Mouse (Mus musculus) retina, postnatal 1 day (tissue): ENCODE measurements at regions not wholly inside any gene's neighbourhood (a gene's known extent, or its start where the extent isn't known, plus 50 kb on each side); places are given as distances from the start of the nearest gene placed in this dataset.
A peak's percentile ranks its signal among the peaks of the same experiment; 100 is the strongest.

Source experiments
- DNase-seq: peaks from one replicate; pipeline ENCODE4 v3.0.0-alpha.2; 2012

GRCm38 (mm10) chr2:75517096-75517495 lies 142.0 kb upstream of the Hnrnpa3 start:
- DNase-seq = no peak

GRCm38 (mm10) chr2:75518607-75519006 lies 140.5 kb upstream of the Hnrnpa3 start:
- no peak for DNase-seq

DNA sequence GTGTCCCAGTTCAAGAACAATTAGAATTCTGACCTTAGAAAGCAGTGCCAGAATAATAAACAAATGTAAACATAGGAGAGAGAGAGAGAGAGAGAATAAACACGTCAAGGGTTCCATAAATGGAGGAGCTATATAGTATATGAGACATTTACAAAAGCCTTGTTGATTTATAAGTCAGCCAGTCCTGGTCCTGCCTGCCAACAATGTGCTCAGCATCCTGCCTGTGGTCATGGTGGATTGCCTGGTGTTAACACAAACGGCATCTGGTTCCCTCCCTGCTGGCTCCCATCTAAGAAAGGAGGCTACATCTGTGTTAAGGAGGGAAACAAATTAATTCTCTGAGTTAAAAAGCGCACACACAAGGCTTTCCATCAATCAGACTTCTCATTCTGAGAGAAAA lies 133.5 kb upstream of the Hnrnpa3 start:
- DNase-seq = no peak

DNA sequence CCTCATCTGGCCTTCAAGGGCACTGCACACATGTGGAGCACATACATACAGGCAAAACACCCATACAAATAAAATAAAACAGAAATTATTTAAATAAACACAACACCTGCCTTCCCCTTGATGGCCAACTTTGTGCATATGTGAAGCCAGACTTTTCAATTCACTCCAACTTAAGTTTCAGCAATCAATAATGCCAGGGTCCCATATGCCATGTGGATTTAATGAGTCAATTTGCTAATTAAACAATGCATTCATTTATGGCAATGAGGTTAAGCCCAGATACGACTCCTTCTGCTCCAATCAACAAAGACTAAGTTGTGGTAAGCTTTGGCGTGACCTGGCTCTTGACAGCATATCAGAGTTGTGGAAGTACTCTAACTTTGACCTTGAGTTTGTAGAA lies 130.4 kb upstream of the Hnrnpa3 start:
- peak; percentile 45 for DNase-seq

- no peak for DNase-seq
Observed at GRCm38 (mm10) chr2:75538114-75538513, 120.9 kb upstream of the Hnrnpa3 start.

- no peak for DNase-seq
Observed at GRCm38 (mm10) chr2:75539726-75540125, 119.3 kb upstream of the Hnrnpa3 start.

DNA sequence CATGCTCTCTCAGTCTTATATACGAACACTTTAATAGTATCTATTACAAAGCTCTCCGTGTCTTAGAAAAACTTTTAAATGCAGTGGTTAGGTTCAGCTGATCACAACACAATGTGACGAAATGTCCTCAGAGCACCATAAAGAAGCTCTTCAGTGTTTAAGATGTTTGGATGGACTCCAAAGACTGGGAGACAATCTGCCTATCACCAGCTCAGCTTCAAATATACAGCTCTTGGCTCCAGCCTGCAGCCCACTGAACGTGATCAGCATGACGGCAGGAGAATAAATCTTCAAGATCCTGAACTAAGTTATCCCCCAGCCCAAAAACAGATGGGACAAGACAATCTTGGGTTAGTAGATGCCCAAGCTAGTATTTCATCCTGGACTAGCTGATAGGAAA lies 116.7 kb upstream of the Hnrnpa3 start:
- DNase-seq = no peak

DNA sequence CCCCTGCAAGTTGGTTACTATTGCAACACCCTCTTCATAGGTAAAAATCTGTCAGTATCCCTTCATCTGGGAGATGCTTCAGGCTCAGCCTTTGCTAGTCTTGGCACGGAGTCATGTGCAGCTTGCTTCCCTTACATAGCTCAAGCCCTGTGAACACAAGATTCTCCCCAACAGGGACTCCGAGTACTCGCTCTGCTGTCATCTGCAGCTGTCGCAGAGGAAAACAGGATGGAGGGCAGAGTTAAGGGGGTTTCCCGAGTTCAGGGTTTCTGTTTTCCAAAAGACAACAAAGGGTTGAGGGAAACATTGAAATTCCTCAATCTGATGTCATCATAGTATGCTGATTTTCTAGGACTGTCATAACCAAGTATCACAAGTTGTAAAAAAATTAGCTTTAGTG lies 116.3 kb upstream of the Hnrnpa3 start:
- no peak for DNase-seq

DNA sequence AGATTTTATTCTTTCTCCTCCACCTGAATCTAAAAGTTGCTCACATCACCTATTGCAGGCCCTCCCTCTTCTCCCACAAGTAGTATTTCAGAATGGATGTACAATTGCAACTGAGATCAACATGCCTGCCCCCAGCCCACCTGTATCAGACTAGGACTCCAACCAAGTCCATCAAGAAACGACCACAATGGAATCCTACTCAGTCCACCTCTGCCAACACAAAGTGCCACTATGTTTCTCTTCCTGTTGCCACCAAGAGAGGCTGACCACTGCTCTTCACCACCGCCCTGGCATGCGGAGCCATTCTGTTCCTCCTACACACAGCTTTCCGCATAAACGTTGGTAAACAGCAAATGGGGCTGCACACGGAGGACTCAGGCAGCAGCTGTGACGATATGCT lies 113.1 kb upstream of the Hnrnpa3 start:
- DNase-seq = no peak

DNA sequence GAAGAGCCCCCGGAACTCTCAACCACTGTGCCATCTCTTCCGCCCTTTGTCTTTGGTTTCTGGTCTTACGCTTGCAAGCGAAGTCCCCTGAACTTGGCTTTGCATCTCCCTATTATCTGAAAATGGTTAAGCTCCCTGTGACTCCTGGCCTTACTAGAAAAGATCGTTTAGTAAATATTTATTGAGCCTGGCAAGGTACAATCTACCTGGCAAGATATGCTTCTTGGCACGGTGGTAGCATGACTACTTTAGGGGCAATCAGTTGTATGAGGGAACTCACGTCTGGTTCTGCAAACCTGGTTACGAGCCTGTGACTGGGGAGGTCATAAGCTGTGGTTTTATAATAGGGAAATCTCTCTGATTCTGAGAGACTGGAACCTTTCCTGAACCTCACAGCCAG lies 103.4 kb upstream of the Hnrnpa3 start:
- DNase-seq = no peak

DNA sequence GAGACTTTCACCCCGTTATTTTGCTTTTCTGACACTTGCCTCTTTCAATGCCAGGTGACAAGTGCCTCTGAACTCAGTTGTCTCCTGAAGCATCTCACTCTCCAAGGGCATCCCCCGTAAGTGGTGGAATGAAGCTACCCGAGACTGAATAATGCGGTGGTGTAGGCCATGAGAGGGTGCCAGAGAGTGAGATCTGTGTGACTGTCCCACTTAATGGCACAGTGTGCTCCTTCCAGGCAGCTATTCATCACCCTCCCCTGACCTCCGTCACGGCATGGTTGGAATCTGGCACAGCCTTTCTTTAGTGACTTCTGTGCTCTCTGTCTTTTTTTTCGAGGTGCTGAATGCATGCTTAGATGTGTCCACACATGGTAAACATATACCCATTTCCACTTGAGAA lies 102.3 kb upstream of the Hnrnpa3 start:
- DNase-seq = peak; percentile 61

GRCm38 (mm10) chr2:75557392-75557791 lies 101.7 kb upstream of the Hnrnpa3 start:
- DNase-seq = peak; percentile 68

GRCm38 (mm10) chr2:75559920-75560319 lies 99.1 kb upstream of the Hnrnpa3 start:
- DNase-seq = peak; percentile 46

GRCm38 (mm10) chr2:75563253-75563913 lies 95.7 kb upstream of the Hnrnpa3 start:
- DNase-seq = no peak

- DNase-seq = peak; percentile 41
Observed at GRCm38 (mm10) chr2:75564809-75565208, 94.3 kb upstream of the Hnrnpa3 start.

- no peak for DNase-seq
Observed at GRCm38 (mm10) chr2:75567131-75567530, 91.9 kb upstream of the Hnrnpa3 start.

DNA sequence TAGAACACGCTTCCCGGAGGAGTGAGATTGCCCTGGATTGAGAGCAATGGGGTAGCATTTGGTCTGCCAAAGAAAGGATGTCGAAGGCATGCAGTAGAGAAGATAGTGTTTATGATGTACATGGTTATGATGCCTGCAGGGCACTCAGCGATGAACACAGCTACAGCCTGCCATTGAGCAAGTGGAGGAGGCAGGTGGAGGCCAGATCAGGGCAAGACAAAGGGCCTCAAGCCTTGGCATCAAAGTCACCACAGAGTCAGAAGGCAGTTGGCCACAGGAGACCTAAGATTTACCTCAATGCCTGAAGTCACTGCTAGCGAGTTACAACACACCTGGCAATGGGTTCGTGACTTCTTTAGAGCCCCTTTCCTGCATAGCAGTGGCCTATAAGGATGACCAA lies 89.3 kb upstream of the Hnrnpa3 start:
- no peak for DNase-seq

DNA sequence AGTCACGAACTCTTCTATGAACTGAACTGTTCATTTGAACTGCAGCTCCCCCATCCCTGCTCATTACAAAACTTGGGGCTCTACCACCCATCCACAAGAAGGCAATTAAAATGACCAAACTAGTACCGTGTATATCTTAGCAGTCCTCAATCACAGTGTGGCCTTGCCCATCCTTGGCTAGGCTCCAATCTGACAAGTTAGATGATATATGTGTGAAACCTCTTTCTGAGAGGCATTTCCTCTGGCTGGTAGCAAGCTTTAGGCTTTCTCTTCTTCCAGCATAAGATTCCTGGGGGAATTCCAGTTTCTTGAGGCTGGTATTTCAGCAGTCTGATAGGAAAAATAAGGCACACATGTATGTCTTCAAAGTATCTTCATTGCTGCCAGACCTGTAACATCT lies 88.8 kb upstream of the Hnrnpa3 start:
- no peak for DNase-seq

GRCm38 (mm10) chr2:75584975-75585374 lies 74.1 kb upstream of the Hnrnpa3 start:
- peak; percentile 69 for DNase-seq

DNA sequence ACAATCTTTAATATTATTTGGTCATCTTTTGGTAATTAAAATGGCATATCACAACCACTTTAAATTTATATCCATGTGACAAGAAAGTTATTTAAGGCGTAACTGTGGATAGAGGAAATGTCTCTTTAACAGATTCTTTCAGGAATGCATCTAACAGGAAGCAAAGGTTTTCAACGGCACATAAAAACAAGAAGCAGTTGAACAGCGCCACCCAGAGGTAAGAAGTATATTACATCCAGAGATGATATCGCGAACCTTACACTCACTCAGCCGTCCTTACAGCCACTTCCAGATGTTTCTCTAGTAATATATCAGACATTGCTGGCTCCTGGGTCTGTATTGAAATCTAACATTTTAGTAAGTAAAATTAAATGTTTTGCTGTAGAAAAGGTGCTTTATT lies 70.5 kb upstream of the Hnrnpa3 start:
- peak; percentile 88 for DNase-seq

GRCm38 (mm10) chr2:75589452-75589851 lies 69.6 kb upstream of the Hnrnpa3 start:
- DNase-seq = peak; percentile 52

DNA sequence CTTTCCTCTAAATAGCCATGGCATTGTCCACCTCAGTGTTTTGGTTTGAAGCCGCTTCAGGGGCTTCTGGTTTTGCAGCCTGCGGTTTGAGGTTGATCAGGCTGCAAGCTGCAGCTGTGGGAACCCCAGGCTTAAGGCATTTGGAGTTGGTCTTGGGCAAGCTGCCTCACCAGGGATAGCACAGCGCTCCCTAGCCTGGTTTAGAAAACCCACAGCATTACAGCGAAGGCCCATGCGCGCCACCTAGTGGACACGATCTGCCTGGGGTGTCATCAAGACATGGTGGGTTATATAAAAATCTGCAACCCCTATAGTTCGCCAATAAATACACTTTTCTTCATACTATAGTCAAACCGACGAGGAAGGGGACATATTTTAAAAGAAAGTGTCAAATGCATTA lies 68.9 kb upstream of the Hnrnpa3 start:
- peak; percentile 90 for DNase-seq

DNA sequence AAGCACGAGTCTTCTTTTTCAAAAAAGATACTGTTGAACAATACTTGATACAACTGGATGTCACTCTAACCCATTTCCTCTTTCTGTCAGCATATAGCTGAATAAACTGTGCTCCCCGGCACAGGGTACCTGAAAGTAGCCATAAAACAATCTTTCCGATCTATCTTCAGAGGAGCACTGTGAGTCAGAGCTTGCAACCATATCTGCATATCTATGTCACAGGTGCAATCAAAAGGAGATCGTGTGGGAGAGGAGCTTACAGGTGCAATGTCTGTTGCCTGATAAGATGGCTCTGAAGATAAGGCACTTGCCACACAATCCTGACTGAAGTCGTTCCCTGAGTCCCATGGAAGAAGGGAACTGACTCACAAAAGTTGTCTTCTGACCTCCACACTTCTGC lies 58.5 kb upstream of the Hnrnpa3 start:
- DNase-seq = no peak

GRCm38 (mm10) chr2:75603175-75603871 lies 55.7 kb upstream of the Hnrnpa3 start:
- peak; percentile 74 for DNase-seq

DNA sequence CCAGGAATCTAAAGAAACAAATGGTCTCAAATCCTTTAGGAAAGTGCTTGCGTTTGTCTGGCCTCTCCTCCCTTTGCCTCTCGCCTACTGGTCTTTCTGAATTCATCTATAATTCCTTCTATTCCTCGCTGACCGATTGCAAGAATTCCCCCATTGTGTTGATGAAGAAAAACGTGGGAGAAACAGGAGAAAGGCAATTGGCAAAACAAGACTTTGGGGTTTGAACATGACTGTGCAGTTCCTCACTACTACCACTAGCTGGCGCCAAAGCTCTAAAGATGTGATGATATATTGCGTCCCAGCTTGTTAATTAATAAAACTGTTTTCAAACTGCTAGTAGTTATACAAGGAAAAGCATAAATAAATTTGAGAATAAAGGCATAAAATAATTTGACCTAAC lies 53.4 kb upstream of the Hnrnpa3 start:
- peak; percentile 78 for DNase-seq
